In the genomic region with DNA sequence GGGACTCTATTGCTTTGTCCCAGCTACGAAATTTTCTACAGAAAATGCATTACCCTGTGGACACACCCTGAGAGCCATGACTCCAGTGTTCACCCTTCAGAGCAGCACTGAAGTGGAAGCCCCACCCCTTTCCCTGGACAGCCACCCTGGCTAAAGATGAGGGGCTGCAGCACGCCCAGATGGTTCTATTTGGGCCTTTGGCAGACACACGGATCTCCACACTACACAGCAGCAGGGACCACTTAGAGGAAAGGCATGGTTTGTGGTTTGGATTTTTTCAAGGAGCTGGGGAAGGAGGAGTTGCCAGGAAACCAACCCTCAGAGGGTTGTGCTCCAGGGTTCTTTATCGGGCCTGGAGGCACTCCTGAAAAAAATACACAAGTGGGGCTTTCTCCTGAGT, we compare ENCODE assay signal across 8 mouse cellular contexts.
A peak's percentile ranks its signal among the peaks of the same experiment; 100 is the strongest.
DNase-seq lines count a peak whose midpoint lies in the region; ATAC-seq lines count a peak whose summit lies in the region.

No protein-coding gene starts in this region.

- H3K4me3 ChIP-seq in forebrain, embryonic 16.5 days (replicated peaks; ENCODE audit: low read length), result no peak overlapping the region
- no peak overlapping the region for H3K4me3 ChIP-seq in liver, embryonic 11.5 days (ENCODE audit: low read depth, low read length)

- H3K27me3 ChIP-seq in forebrain, embryonic 16.5 days (replicated peaks; ENCODE audit: control insufficient read depth, insufficient read depth, low read length), result no peaks in the 10 kb centered on the region
- H3K27me3 ChIP-seq in liver, embryonic 11.5 days (replicated peaks; ENCODE audit: control insufficient read depth, insufficient read depth, low read length), result no peaks in the 10 kb centered on the region

- no peak for ATAC-seq in forebrain, embryonic 16.5 days
- no peak for ATAC-seq in liver, embryonic 11.5 days (replicated peaks; ENCODE audit: low FRiP score)

- no peak overlapping the region for H3K9ac ChIP-seq in forebrain, embryonic 16.5 days (replicated peaks; ENCODE audit: low read depth, low read length)
- no peak overlapping the region for H3K9ac ChIP-seq in liver, embryonic 11.5 days (ENCODE audit: low read depth, low read length)

- H3K36me3 ChIP-seq in forebrain, embryonic 16.5 days (ENCODE audit: control insufficient read depth, insufficient read depth), result no peaks in the 10 kb centered on the region
- H3K36me3 ChIP-seq in liver, embryonic 11.5 days (ENCODE audit: control insufficient read depth, insufficient read depth, low read length), result no peaks in the 10 kb centered on the region

- H3K4me1 ChIP-seq in forebrain, embryonic 16.5 days (replicated peaks; ENCODE audit: control insufficient read depth, insufficient read depth, low read length), result peaks cover 57% of the 10 kb centered on the region
- H3K4me1 ChIP-seq in liver, embryonic 11.5 days (replicated peaks; ENCODE audit: control insufficient read depth, insufficient read depth, low read length), result peaks cover 60% of the 10 kb centered on the region

- peak; percentile 57 to 58 for DNase-seq in heart, adult 18-20 months
- DNase-seq in heart, adult 8-10 months (ENCODE audit: low spot score), result no peak
- peak; percentile 14 for DNase-seq in MEL-GATA-1-ER (ENCODE audit: extremely low read depth, low read depth)
- DNase-seq in liver, embryonic 11.5 days (ENCODE audit: low spot score), result no peak
- no peak for DNase-seq in thymus, adult 18-20 months
- DNase-seq in layer of hippocampus, adult 11-12 months (ENCODE audit: low spot score), result no peak
- DNase-seq in layer of hippocampus, postnatal 25 days (ENCODE audit: extremely low spot score in 1 of 2, low spot score in 1 of 2), result no peak

- no peaks in the 10 kb centered on the region for H3K9me3 ChIP-seq in forebrain, embryonic 16.5 days (ENCODE audit: control insufficient read depth, low read length)
- no peaks in the 10 kb centered on the region for H3K9me3 ChIP-seq in liver, embryonic 11.5 days (ENCODE audit: control insufficient read depth, low read length)

- 0 out of 2 replicates have a peak overlapping the region, but pooled peaks have one; percentile 24 for H3K27ac ChIP-seq in forebrain, embryonic 16.5 days (ENCODE audit: low read length)
- peak overlapping the region; percentile 65 for H3K27ac ChIP-seq in liver, embryonic 11.5 days (ENCODE audit: low read depth, low read length)

- H3K4me2 ChIP-seq in forebrain, embryonic 16.5 days (ENCODE audit: low read length), result no peak overlapping the region
- peak overlapping the region; percentile 2 for H3K4me2 ChIP-seq in liver, embryonic 11.5 days

- 25% methylated on average over 4 of the region's 4 CpGs for WGBS in forebrain, embryonic 16.5 days
- 30% methylated on average over 4 of the region's 4 CpGs for WGBS in liver, embryonic 11.5 days

Comparison
In these comparisons a context has a peak if more than half of its experiments do, and no peak if none do; other contexts are left out.
1. DNase-seq: peak in heart, adult 18-20 months (2 of 2) and MEL-GATA-1-ER (single experiment); none in heart, adult 8-10 months (single experiment), liver, embryonic 11.5 days (single experiment), thymus, adult 18-20 months (0 of 2), layer of hippocampus, adult 11-12 months (single experiment) and layer of hippocampus, postnatal 25 days (0 of 2).